Mouse (Mus musculus) E14TG2a.4 (cell line): Measurements from ENCODE around the gene Syn3.

Experiments
- CTCF ChIP-seq: conservative IDR thresholded peaks from 2 replicates; pipeline ENCODE4 v1.5.1; 2014; ENCODE audit warnings: low read length
- POU5F1 ChIP-seq: IDR thresholded peaks from 2 replicates; pipeline ENCODE4 v1.6.1; 2014; ENCODE audit warnings: low read length, borderline replicate concordance

DNA sequence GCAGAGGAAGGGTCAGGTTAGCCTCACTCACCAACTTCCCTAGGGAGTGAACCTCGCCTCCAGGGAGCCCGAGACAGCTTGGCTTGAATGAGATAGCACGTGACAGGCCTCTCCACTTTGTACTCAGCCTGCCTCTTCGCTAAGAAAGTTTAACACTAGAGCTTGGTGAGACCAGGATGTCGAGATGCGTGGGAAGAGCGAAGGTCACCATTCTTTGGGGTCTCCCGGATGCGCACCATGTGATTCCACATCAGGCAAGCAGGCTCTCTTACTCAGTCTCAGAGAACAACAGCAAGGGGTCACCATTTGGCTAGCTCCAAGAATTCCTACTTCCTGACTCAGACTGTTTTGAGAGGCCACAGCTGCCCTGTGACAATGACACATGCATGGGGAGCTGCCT, 234.1 kb downstream of the Syn3 start:
- no peak for TF ChIP-seq CTCF
- no peak for TF ChIP-seq POU5F1
